Comparison of ENCODE assay signal across 8 mouse cellular contexts in genomic region chr12:17690564-17691281, GRCm38 (mm10). TPM values are rescaled to one million over a fixed set of nuclear protein-coding genes. Genes with fewer than 3 reads are reported as not detected.
A peak's percentile ranks its signal among the peaks of the same experiment; 100 is the strongest.
DNase-seq lines count a peak whose midpoint lies in the region; ATAC-seq lines count a peak whose summit lies in the region.

Gene Hpcal1 (plus strand): TSS chr12:17690856.

- H3K27me3 ChIP-seq in intestine, embryonic 15.5 days (replicated peaks): no peaks in the 10 kb centered on the region

- H3K4me1 ChIP-seq in intestine, embryonic 15.5 days (replicated peaks): peaks cover 27% of the 10 kb centered on the region

- no peaks in the 10 kb centered on the region for H3K36me3 ChIP-seq in intestine, embryonic 15.5 days

- peak; percentile 93 for ATAC-seq in intestine, embryonic 15.5 days
- ATAC-seq in megakaryocyte-erythroid progenitor cell, adult 5-6 weeks (replicated peaks; ENCODE audit: low FRiP score, low TSS enrichment, poor library complexity, severe bottlenecking): peak; percentile 91

- peak; percentile 90 for DNase-seq in adrenal gland, adult 8-10 months
- DNase-seq in embryo, embryonic 11.5 days (ENCODE audit: low read depth, low spot score): peak; percentile 84
- DNase-seq in gastrocnemius, postnatal 36 days: peak; percentile 94 to 96
- DNase-seq in left cerebral cortex, postnatal 14 days (ENCODE audit: low spot score in 2 of 2): peak; percentile 77 to 88
- peak; percentile 88 for DNase-seq in right cerebral cortex, postnatal 14 days
- peak; percentile 98 for DNase-seq in urinary bladder, postnatal 25 days (ENCODE audit: low spot score)

- WGBS in intestine, embryonic 15.5 days: under 1% methylated on average over 72 of the region's 72 CpGs

- no peaks in the 10 kb centered on the region for H3K9me3 ChIP-seq in intestine, embryonic 15.5 days

- H3K4me2 ChIP-seq in intestine, embryonic 15.5 days (replicated peaks): peak within 1 kb of the TSS; percentile 93

- intact Hi-C loops in gastrocnemius, postnatal 36 days (cut with DNase I): loop anchor here (5.0 kb wide), 1 partner anchor 77 kb away; no protein-coding TSS in a partner anchor
- intact Hi-C loops in left cerebral cortex, postnatal 14 days (cut with DNase I): no loop called here

- peak within 1 kb of the TSS; percentile 77 for H3K27ac ChIP-seq in intestine, embryonic 15.5 days

- peak within 1 kb of the TSS; percentile 69 for H3K9ac ChIP-seq in intestine, embryonic 15.5 days

- H3K4me3 ChIP-seq in intestine, embryonic 15.5 days (replicated peaks): peak within 1 kb of the TSS; percentile 65

RNA-seq across cellular contexts. Expression of gene Hpcal1, which starts in this region (rescaled TPM):
- 10 to 100 TPM; 18.8 to 34.0 (median 25.4) TPM for total RNA-seq in adrenal gland, adult 8-10 months (2022)
- 1 to 10 TPM; 6.3 to 8.1 TPM for total RNA-seq in gastrocnemius, postnatal 36 days (2021)
- polyA plus RNA-seq in intestine, embryonic 15.5 days (2015; fragmentation: Nextera tagmentation; extraction: Ambion mirVana): 46.7 and 53.5 TPM in 2 replicates
- total RNA-seq in left cerebral cortex, postnatal 14 days (2021): 10 to 100 TPM; 53.6 to 82.5 TPM
- total RNA-seq in megakaryocyte-erythroid progenitor cell, adult 5-6 weeks (2014; fragmentation: Nextera tagmentation): 4.3 and 13.0 TPM in 2 replicates
- 3.0 and 6.8 TPM in 2 replicates for total RNA-seq in megakaryocyte-erythroid progenitor cell, adult 5-6 weeks (2017)

Comparison
In these comparisons a context has a peak if more than half of its experiments do, and no peak if none do; other contexts are left out.
1. Peak in every context shown above with its lines: DNase-seq, ATAC-seq, H3K4me3 ChIP-seq and H3K27ac ChIP-seq.